Mouse (Mus musculus): Measurements from ENCODE around the gene Abi3. TPM values are rescaled to one million over a fixed set of nuclear protein-coding genes. Genes with fewer than 3 reads are reported as not detected.
"Not testable (repeated sequence)": the region's sequence is repeated elsewhere in the genome, so short reads cannot be mapped to it uniquely, and the experiment has no call there.

The Abi3 gene
- 4.4 and 7.9 TPM in 2 replicates for polyA plus RNA-seq (2015; fragmentation: Nextera tagmentation; extraction: Ambion mirVana)

GRCm38 (mm10) chr11:95842074-95842681 is at the start of gene Abi3:
Abi3 (minus strand) TSS chr11:95842476.
- ATAC-seq (ENCODE audit: insufficient number of reproducible peaks, insufficient read depth, low FRiP score, low TSS enrichment, low read depth), result no peak
- H3K4me2 ChIP-seq, result peak within 1 kb of the TSS; percentile 32
- no peaks in the 10 kb centered on the region for H3K36me3 ChIP-seq
- no peaks in the 10 kb centered on the region for H3K9me3 ChIP-seq
- 10% methylated on average over 11 of the region's 11 CpGs for WGBS
- H3K4me3 ChIP-seq, result peak within 1 kb of the TSS; percentile 19
- peaks cover 24% of the 10 kb centered on the region for H3K4me1 ChIP-seq
- H3K27ac ChIP-seq, result peak within 1 kb of the TSS; percentile 39; the same call in 1 of the 2 replicates
- H3K27me3 ChIP-seq, result peaks cover 31% of the 10 kb centered on the region
- 0 out of 2 replicates have a peak within 1 kb of the TSS, but pooled peaks have one; percentile 17 for H3K9ac ChIP-seq

DNA sequence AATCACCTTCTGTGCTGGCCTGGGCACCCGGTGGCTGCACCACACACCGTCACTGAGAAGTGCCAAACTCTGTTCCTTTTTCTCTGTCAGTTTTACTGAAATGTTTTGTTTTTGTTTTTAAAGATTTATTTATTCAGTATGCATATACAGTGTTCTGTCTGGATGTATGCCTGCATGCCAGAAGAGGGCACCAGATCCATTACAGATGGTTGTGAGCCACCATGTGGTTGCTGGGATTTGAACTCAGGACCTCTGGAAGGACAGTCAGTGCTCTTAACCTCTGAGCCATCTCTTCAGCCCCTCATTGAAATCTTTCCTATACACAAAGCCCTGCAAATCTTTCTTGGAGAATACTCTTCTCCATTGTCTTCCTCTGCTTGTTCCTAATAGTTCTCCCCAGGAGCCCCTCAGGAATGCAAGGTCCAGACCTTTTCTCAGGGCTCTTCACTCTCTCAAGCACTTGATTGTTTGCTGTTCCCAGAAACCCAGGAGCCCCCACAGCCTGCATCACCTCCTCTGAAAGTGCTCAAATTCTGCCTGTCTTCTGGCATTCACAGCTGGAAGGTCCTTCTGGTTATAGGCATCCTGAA is 48.3 kb upstream of the Abi3 start:
- 64% methylated on average over 2 of the region's 2 CpGs for WGBS

GRCm38 (mm10) chr11:95879861-95880260 is 37.6 kb upstream of the Abi3 start:
- not testable (repeated sequence) for H3K4me1 ChIP-seq; H3K36me3 ChIP-seq; H3K4me3 ChIP-seq; H3K27ac ChIP-seq; H3K4me2 ChIP-seq; H3K9ac ChIP-seq; ATAC-seq (ENCODE audit: insufficient number of reproducible peaks, insufficient read depth, low FRiP score, low TSS enrichment, low read depth); H3K9me3 ChIP-seq
- peaks cover 18% of the 10 kb centered on the region; the same call in 1 of the 2 replicates for H3K27me3 ChIP-seq
- 74% methylated on average over 2 of the region's 2 CpGs for WGBS

More for the DNA sequence above, 48.3 kb upstream of the Abi3 start:
- H3K4me1 ChIP-seq, result no peaks in the 10 kb centered on the region
- ATAC-seq (ENCODE audit: insufficient number of reproducible peaks, insufficient read depth, low FRiP score, low TSS enrichment, low read depth), result no peak
- no peak overlapping the region for H3K4me2 ChIP-seq
- H3K9ac ChIP-seq, result no peak overlapping the region
- H3K27ac ChIP-seq, result no peak overlapping the region
- H3K4me3 ChIP-seq, result no peak overlapping the region
- no peaks in the 10 kb centered on the region for H3K9me3 ChIP-seq
- H3K36me3 ChIP-seq, result no peaks in the 10 kb centered on the region
- H3K27me3 ChIP-seq, result peaks cover 5% of the 10 kb centered on the region; the same call in 1 of the 2 replicates

GRCm38 (mm10) chr11:95876296-95876695 is 34.0 kb upstream of the Abi3 start:
- 18% methylated on average over 7 of the region's 7 CpGs for WGBS
- Histone ChIP-seq H3K27ac (no peak overlapping the region), H3K9ac (0 out of 2 replicates have a peak overlapping the region, but pooled peaks have one; percentile 16), H3K4me2 (peak overlapping the region; percentile 24; the same call in 1 of the 2 replicates), H3K36me3 (no peaks in the 10 kb centered on the region), H3K4me3 (no peak overlapping the region), H3K27me3 (peaks cover 6% of the 10 kb centered on the region; the same call in 1 of the 2 replicates), H3K4me1 (no peaks in the 10 kb centered on the region), H3K9me3 (no peaks in the 10 kb centered on the region)
- no peak for ATAC-seq (ENCODE audit: insufficient number of reproducible peaks, insufficient read depth, low FRiP score, low TSS enrichment, low read depth)

GRCm38 (mm10) chr11:95875804-95876203 is 33.5 kb upstream of the Abi3 start:
- 22% methylated on average over 9 of the region's 9 CpGs for WGBS
- Histone ChIP-seq H3K36me3 (no peaks in the 10 kb centered on the region), H3K27ac (no peak overlapping the region), H3K27me3 (peaks cover 6% of the 10 kb centered on the region; the same call in 1 of the 2 replicates), H3K4me1 (no peaks in the 10 kb centered on the region), H3K9me3 (no peaks in the 10 kb centered on the region), H3K4me3 (no peak overlapping the region), H3K9ac (0 out of 2 replicates have a peak overlapping the region, but pooled peaks have one; percentile 16), H3K4me2 (peak overlapping the region; percentile 24)
- ATAC-seq (ENCODE audit: insufficient number of reproducible peaks, insufficient read depth, low FRiP score, low TSS enrichment, low read depth), result no peak

- no peak for ATAC-seq (ENCODE audit: insufficient number of reproducible peaks, insufficient read depth, low FRiP score, low TSS enrichment, low read depth)
- WGBS, result 64% methylated on average over 6 of the region's 6 CpGs
- Histone ChIP-seq H3K4me2 (no peak overlapping the region), H3K27ac (no peak overlapping the region), H3K4me1 (no peaks in the 10 kb centered on the region), H3K9ac (no peak overlapping the region), H3K4me3 (no peak overlapping the region), H3K36me3 (no peaks in the 10 kb centered on the region), H3K27me3 (no peaks in the 10 kb centered on the region; the same call in 1 of the 2 replicates), H3K9me3 (no peaks in the 10 kb centered on the region)
Measured at GRCm38 (mm10) chr11:95869918-95870470, 27.7 kb upstream of the Abi3 start.

DNA sequence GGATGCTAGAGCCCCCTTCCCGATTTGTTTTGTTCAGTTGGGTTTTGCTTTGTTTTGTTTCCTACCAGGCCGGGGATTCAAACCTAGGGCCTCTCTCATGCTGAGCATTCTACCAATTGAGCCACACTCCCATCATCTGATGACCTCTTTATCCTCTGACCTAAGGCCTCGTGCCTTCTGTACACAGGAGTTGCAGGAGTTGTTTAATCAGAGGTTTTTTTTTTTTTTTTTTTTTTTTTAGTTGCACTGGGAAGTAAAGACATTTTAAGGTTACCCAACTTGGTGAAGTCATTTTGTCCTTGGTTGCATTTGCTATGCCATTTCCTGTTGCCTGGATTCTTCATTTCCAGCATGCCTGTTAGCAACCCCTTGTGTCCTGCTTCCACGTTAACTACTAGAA is 27.2 kb upstream of the Abi3 start:
- 77% methylated on average over 4 of the region's 4 CpGs for WGBS
- H3K27me3 ChIP-seq, result no peaks in the 10 kb centered on the region; the same call in 1 of the 2 replicates

DNA sequence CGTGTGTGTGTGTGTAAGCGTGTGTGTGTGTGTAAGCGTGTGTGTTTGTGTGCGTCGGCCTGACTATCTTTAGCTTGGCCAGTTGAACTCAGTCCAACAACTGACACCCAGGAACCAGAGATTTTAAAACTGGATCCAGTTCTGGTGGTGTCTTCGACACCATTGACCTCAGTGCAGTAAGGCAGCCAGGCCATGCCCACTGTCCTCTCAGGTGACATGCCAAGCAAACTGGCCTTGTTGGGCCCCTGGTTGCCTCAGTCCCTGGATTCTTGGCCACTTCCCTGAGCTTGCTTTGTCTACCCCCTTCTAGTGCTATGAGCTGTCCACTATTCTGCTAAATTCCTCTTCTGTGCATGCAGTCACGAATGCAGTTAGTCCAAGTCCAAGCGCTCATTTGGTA is 19.1 kb upstream of the Abi3 start:
- Histone ChIP-seq H3K9ac (no peak overlapping the region), H3K36me3 (no peaks in the 10 kb centered on the region), H3K4me2 (no peak overlapping the region), H3K27ac (no peak overlapping the region), H3K4me3 (no peak overlapping the region), H3K9me3 (no peaks in the 10 kb centered on the region), H3K27me3 (no peaks in the 10 kb centered on the region), H3K4me1 (peaks cover 14% of the 10 kb centered on the region)
- 95% methylated on average over 8 of the region's 8 CpGs for WGBS
- no peak for ATAC-seq (ENCODE audit: insufficient number of reproducible peaks, insufficient read depth, low FRiP score, low TSS enrichment, low read depth)

More for the DNA sequence above, 27.2 kb upstream of the Abi3 start:
- Histone ChIP-seq H3K36me3 (no peaks in the 10 kb centered on the region), H3K4me3 (no peak overlapping the region), H3K9me3 (no peaks in the 10 kb centered on the region), H3K9ac (no peak overlapping the region), H3K4me1 (no peaks in the 10 kb centered on the region), H3K4me2 (no peak overlapping the region), H3K27ac (no peak overlapping the region)
- no peak for ATAC-seq (ENCODE audit: insufficient number of reproducible peaks, insufficient read depth, low FRiP score, low TSS enrichment, low read depth)

GRCm38 (mm10) chr11:95860071-95860490 is 17.8 kb upstream of the Abi3 start:
- H3K27me3 ChIP-seq, result no peaks in the 10 kb centered on the region
- H3K9me3 ChIP-seq, result no peaks in the 10 kb centered on the region
- H3K36me3 ChIP-seq, result no peaks in the 10 kb centered on the region
- WGBS, result 28% methylated on average over 3 of the region's 3 CpGs
- H3K4me2 ChIP-seq, result peak overlapping the region; percentile 74
- no peak for ATAC-seq (ENCODE audit: insufficient number of reproducible peaks, insufficient read depth, low FRiP score, low TSS enrichment, low read depth)
- peak overlapping the region; percentile 71 for H3K4me3 ChIP-seq
- peaks cover 14% of the 10 kb centered on the region for H3K4me1 ChIP-seq
- H3K27ac ChIP-seq, result 0 out of 2 replicates have a peak overlapping the region, but pooled peaks have one; percentile 96
- peak overlapping the region; percentile 76 for H3K9ac ChIP-seq

DNA sequence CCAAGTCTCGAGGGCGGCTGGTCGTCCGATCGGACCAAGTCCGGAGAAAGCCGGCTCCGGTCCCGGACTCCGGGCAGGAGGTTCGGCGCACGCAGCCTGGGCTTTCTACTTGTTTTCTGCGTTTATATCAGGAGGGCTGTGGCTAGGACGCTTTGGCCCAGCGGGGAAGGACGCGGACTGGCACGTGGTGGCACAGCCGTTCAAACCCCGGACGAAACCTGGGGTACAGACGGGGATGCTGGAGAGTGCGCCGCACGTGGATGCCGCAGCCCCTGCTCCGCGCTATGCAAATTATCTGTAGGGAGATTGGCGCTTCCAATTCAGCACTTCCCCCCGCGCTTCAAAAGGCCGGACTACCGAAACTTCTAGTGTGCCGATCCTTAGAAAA is 17.2 kb upstream of the Abi3 start:
- Histone ChIP-seq H3K4me2 (peak overlapping the region; percentile 74), H3K9me3 (no peaks in the 10 kb centered on the region), H3K4me3 (peak overlapping the region; percentile 71), H3K27me3 (no peaks in the 10 kb centered on the region), H3K4me1 (peaks cover 14% of the 10 kb centered on the region), H3K9ac (peak overlapping the region; percentile 76), H3K36me3 (no peaks in the 10 kb centered on the region), H3K27ac (peak overlapping the region; percentile 96)
- no peak for ATAC-seq (ENCODE audit: insufficient number of reproducible peaks, insufficient read depth, low FRiP score, low TSS enrichment, low read depth)
- WGBS, result under 1% methylated on average over 35 of the region's 35 CpGs

GRCm38 (mm10) chr11:95858528-95859467 is 16.5 kb upstream of the Abi3 start:
- H3K9ac ChIP-seq, result peak overlapping the region; percentile 76
- H3K36me3 ChIP-seq, result no peaks in the 10 kb centered on the region
- peaks cover 14% of the 10 kb centered on the region for H3K4me1 ChIP-seq
- WGBS, result under 1% methylated on average over 58 of the region's 58 CpGs
- peak; percentile 98 for ATAC-seq (ENCODE audit: insufficient number of reproducible peaks, insufficient read depth, low FRiP score, low TSS enrichment, low read depth)
- H3K27ac ChIP-seq, result peak overlapping the region; percentile 96
- no peaks in the 10 kb centered on the region for H3K27me3 ChIP-seq
- peak overlapping the region; percentile 74 for H3K4me2 ChIP-seq
- no peaks in the 10 kb centered on the region for H3K9me3 ChIP-seq
- H3K4me3 ChIP-seq, result peak overlapping the region; percentile 71

Data from embryonic facial prominence, embryonic 13.5 days (tissue).